Mouse (Mus musculus): ENCODE measurements around the gene Rab4a. TPM values are rescaled to one million over a fixed set of nuclear protein-coding genes. Genes with fewer than 3 reads are reported as not detected.

Gene Rab4a
- polyA plus RNA-seq (2012; rRNA removed): 67.2 and 71.0 TPM in 2 replicates

DNA sequence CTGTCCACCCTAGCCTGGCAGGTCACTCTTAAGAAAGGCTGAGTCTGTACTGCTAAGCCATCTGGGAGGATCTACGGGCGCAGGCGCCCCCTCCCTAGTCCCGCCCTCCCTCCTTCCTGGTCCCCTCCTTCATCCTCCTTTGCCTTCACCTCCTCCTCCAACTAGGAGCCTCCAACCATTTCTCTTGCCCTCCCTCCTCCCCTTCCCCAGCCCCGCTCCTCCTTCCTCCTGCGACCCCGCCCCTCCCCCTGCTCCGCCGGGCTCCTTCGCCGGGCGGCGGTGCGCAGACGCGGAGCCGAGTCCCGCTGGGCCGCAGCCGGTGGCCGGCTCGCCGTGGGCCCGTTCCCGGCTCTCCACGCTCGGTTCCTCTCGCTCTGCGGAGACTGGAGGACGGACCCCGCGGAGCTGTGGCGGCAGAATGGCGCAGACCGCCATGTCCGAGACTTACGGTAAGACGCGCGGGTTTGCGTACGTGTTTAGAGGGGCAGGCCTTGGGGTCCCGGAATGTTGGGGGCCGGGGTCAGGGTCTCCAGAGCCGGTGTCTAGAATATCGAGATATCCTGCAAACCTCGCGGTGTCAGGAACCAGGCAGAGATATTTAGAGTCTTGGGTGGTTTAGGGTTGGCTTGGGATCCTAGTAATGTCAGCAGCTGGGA lies at the start of gene Rab4a:
Rab4a (plus strand) TSS at position 268 of the 656 bp plus-strand sequence.
- under 1% methylated on average over 48 of the region's 48 CpGs for WGBS

DNA sequence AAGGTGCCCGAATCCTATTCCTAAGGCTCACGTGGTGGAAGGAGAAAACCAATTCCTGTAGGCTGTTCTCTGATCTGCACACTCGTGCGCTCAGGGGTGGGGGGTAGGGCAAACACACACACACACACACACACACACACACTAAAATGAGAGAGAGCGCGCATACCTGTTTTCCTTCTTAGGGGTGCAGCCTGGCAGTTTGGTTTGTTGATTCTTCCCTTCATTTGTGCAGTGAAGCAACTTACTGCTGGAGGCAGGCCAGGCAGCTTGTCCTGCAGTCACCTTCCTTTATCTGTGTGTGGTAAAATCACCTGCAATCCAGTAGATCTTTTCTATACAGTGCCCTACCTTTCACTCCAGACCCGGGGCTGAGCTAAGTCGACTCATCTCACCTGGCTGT lies 48.9 kb upstream of the Rab4a start:
- WGBS: 27% methylated on average over 8 of the region's 8 CpGs
- no peak for DNase-seq (ENCODE audit: low read depth, low spot score)

More for the DNA sequence above, at the start of gene Rab4a:
- DNase-seq (ENCODE audit: low read depth, low spot score): no peak

DNA sequence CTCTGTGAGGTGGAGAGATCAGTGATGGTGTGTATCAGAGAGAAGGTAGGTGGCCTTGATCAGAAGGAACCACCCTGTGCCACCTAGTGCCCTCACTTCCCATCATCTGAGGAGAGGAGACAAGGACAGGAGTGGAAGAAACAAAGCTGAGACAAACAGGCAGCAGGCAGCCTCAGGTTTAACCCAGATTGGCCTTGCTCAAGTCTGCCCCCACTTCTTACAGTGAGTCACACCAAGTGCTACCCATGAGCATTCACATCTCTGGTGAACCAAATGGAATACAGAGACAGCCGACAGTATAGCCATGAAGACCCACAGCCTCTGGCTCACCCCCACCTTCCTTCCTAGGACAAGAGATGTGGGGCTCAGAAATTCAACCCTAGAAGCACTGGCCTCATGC lies 46.9 kb upstream of the Rab4a start:
- 91% methylated on average over 1 of the region's 1 CpGs for whole genome bisulfite sequencing
- DNase-seq (ENCODE audit: low read depth, low spot score): no peak

DNA sequence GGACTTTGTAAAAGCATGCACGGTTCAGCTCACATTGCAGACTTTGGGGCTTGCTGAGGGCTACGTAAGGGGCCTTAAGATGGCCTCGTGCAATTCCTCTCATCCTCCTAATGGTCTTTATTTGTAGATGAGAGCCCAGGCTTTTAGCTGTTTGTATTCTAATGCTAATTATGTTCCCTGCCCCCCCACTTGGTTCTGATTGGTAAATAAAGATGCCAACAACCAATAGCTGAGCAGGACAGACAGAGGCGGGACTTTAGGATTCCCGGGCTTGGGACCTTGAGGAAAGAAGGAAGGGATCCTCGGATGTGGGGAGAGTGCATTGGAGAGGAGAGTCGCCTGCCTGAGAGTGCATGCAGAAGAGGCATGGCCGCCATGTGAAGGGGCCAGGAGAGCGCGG lies 45.9 kb upstream of the Rab4a start:
- DNase-seq (ENCODE audit: low read depth, low spot score): no peak
- WGBS: 63% methylated on average over 10 of the region's 10 CpGs

DNA sequence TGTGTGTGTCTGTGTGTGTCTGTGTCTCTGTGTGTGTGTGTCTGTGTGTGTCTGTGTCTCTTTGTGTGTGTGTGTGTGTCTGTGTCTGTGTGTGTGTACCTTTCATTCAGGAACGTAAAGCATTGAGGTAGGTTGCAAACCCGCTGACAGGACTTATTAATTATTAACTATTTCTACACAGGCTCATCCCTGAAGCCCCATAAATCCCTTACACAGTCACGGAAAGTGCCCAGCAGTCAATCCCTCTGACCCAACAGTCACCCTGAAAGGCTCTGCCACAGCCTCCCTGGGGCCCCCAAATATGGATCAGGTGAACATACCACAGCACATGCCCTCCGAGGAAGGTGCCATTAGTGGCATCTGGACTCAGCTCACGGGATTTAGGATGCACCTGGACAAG lies 45.2 kb upstream of the Rab4a start:
- DNase-seq (ENCODE audit: low read depth, low spot score): no peak

DNA sequence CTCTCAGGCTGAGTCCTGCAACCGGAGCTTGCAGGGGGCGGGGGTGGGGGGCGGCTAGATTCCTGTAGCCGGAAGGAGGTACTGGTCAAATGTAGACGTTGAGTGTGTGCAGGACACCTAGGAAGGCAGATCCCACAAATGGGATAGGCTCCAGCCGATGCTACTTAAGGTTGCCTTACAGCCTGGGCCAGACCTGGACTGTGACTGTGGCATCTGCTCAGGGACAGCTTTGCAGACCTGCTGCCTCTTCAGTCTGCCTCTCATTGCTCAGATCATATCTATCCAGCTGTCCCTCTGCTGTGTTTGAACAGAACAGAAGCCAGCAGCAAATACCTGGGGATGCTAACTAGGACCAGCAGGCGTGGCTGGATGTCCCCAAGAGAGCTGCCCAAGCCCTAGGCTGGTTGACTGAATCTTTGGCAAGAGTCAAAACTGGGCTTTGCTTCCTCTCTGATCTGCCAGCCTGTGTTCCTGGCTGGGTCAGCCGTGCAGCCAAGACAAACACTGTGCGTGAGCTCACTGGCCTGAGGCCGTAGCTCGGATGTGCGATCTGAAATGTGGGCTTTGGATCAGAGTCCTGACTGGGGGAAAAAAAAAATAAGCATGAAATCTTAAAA lies 44.4 kb upstream of the Rab4a start:
- 46% methylated on average over 12 of the region's 12 CpGs for WGBS

More for the DNA sequence above, 45.2 kb upstream of the Rab4a start:
- 38% methylated on average over 5 of the region's 5 CpGs for WGBS

DNA sequence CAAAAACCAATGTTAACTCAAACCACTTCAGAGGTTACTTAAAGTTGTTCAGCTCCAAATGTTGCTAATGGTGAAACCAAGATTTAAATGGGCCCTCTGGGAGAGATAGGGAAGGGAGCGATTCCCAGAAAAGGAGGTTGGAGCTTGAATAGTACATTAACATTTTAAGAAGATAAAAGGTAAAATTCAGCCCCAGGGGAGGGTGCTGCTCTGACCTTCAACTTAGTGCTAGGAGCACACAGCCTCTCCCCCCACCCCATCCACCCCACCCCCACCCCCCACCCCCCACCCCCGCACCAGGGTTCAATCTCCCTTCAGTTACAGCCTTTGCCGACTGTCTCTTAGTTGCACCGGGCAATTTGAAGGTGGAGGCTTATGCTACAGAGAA lies 43.9 kb upstream of the Rab4a start:
- WGBS: 58% methylated on average over 4 of the region's 4 CpGs
- DNase-seq (ENCODE audit: low read depth, low spot score): no peak

More for the DNA sequence above, 44.4 kb upstream of the Rab4a start:
- no peak for DNase-seq (ENCODE audit: low read depth, low spot score)

DNA sequence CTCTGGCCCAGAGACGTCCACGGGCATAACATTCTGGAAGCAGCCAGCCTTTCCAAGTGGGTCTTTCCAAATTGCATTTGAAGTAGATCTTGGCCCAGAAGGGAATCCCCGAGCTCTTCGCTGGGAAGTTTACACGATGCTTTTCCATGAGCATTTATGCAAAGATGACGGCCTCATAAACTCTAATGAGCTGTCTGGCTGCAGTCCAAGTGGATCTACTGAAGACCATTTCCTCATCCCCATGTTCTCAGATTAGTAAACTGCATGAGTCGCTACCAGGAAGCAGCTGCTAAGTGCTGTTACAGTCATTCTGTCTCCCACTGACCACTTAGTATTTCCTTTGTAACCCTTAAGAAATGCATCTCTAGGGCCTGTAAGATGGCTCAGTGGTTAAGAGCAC lies 42.4 kb upstream of the Rab4a start:
- DNase-seq (ENCODE audit: low read depth, low spot score): peak; percentile 78
- WGBS: 5% methylated on average over 7 of the region's 7 CpGs

DNA sequence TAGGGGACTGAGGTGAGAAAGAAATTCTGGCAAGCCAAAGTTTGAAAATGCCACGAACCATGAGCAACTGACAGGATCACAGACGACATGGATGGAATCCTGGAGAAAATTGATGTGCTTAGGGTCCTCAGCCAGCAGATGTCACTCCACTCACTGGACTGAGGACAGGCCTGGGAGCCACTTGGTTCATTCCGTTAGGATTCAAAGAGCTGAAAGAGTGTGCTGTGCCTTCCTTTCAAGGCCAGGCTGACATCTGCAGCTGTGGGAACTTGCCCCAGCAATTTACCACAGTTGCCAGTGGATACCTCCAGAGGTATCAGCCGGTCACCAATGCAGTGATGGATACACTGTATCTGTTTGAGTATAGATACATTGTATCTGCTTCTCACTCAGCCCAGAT lies 41.1 kb upstream of the Rab4a start:
- DNase-seq (ENCODE audit: low read depth, low spot score): no peak
- WGBS: 61% methylated on average over 4 of the region's 4 CpGs

DNA sequence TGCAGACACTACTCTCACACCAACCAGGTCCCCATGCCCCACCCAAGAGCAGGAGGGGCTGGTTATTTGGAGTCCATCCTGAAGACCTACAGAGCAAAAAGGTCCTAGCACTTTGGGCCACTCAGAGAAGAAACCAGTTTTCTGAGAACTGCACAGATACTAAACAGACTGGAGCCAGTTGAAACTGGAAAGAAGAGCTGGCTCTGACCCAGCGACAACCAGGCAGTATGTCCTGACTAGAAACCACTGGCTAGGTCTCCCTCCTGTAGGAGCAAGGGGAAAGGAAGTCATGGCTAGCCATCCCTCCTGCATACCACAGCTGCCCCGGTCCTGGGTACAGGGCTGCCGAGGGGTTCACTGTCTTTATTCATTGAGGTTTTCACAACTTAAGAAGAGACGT lies 39.3 kb upstream of the Rab4a start:
- WGBS: 86% methylated on average over 4 of the region's 4 CpGs
- no peak for DNase-seq (ENCODE audit: low read depth, low spot score)

DNA sequence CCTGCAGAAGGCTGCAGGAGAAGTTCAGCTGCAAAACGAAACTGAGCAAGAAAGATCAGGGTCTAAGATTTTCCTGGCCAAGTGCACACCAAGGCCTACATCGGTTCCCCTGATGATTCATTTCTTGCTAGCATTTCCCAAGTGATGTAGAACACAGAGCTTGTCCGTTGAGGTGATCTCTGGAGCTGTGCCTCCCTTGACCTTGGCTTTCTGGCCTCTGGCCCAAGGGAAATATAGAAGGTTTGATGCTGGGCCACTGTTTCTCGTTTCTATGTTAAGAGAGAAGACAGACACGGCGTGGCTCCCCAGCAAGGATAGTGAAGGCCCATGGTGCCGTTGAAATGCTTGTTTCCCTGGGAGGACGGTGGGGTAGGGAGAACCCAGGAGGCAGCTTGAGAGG lies 37.9 kb upstream of the Rab4a start:
- DNase-seq (ENCODE audit: low read depth, low spot score): no peak
- 85% methylated on average over 8 of the region's 8 CpGs for WGBS

DNA sequence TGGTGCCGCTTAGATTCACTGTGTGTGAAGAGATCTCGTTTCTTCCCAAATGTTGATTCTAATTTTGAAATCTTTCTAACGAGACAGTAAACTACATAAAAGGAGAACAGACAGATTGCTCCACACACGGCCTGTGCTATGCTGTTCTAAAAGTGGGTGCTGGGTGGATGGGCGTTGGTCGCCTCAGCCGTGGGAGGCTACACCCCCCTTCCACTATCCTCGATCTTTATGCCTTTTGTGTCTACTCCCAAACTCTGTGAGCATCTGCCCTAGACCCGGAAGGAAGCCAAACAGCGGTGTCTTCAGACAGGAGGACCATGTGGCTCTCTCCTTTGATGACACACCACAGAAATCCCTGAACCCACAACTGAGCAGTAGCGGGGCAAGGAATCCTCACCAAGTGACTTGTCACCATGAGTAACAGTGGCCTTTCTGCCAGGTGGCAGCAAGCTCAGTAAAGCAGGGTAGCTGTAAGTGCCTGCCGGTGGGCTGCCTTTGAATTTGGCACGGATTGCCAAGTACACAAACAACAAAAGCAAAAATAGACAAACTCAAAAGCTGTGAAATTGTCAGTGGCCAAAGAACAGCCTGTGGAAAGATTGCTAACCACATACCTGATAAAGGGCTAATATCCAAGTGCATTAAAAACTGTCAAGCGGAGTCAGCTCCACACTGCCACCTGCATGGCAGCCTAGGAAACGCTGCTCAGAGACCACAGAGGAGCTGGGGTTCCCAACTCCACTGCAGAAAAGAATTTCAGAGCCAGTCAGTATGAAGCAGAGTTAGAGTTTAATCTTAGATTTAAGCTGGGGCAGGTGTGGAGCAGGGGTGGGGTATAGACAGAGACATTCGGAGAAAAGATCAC lies 37.1 kb upstream of the Rab4a start:
- no peak for DNase-seq (ENCODE audit: low read depth, low spot score)
- 64% methylated on average over 16 of the region's 16 CpGs for WGBS

DNA sequence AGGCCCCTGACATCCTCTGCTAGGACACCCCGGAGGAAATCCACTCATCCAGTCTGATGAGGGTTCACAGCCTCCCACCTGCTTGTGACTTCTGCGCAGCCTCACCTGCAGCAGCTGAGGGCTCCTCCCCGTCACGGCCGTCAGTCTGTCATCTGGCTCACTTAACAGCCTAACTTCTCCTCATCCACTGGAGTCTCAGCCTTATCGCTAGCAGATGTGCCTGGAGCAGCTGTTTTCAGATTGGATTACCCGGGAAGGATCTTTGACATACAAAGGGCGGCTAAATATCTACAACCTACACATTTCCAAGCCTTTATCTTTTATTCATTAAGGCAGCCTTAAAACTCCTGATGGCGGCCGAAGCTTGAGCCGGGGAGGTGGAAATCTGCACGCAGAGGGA lies 32.3 kb upstream of the Rab4a start:
- 77% methylated on average over 12 of the region's 12 CpGs for WGBS
- no peak for DNase-seq (ENCODE audit: low read depth, low spot score)

DNA sequence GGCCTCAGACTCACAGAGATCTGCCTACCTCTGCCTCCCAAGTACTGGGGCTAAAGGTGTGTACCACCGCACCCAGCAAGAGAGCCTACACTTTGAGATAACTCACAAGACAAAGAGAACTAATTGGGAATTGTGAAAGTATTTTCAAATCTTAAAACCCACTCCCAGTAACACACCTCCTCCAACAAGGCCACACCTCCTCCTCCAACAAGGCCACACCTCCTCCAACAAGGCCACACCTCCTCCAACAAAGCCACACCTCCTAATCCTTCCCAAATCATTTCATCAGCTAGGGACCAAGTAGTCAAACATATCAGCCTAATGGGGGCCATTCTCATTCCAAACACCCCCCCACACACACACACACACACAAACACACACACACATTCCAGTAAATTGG lies 31.3 kb upstream of the Rab4a start:
- 100% methylated on average over 1 of the region's 1 CpGs for WGBS
- DNase-seq (ENCODE audit: low read depth, low spot score): no peak

DNA sequence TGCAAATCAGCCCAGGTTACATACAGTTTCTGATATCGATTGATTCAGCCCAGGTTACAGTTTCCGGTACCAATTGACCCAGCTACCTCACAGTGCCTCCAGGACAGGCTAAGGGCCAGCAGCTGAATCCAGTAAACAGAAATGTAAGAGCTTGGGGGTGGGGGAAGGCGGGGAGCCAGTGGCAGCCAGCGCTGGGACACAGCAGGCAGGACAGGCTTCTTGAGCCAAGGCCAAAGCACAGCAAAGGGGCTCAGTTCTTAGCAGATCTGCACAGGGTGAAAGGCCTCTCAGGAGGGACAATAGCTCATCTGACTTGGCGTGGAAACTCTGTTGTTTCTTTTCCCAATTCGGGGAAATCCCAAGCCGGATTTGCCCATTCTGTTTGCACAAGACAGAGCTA lies 28.5 kb upstream of the Rab4a start:
- no peak for DNase-seq (ENCODE audit: low read depth, low spot score)
- WGBS: 29% methylated on average over 7 of the region's 7 CpGs

DNA sequence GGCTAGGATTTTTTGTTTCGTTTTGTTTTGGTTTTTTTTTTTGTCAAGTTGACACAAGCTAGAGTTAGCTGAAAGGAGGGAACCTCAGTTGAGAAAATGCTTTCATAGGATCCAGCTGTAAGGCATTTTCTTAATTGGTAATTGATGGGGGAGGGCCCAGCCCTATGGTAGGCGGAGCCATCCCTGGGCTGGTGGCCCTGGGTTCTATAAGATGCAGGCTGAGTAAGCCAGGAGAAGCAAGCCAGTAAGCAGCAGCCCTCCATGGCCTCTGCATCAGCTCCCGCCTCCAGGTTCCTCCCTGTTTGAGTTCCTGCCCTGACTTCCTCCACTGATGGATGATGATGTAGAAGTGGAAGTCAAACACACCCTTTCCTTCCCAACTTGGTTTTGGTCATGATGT lies 25.3 kb upstream of the Rab4a start:
- no peak for DNase-seq (ENCODE audit: low read depth, low spot score)
- WGBS: 67% methylated on average over 3 of the region's 3 CpGs

DNA sequence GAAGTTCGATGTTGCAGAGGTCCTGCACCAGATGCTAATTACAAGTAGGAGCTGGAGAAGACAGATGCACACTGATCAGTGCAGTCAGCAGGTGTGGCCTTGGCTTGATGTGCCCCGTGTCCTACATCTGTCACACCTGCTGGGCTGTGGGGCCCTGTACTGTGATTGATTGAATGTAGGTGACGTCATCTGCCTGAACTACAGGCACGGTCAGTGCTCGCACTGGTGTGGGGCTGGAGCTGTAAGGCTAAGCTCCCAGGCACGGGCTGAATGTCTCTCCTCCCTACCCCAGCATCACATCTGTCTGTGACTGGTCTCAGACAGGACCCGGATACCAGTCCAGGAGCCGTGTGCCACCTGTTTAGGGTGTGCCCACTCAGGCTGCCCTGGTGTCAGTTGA lies 24.5 kb upstream of the Rab4a start:
- WGBS: 23% methylated on average over 8 of the region's 8 CpGs
- DNase-seq (ENCODE audit: low read depth, low spot score): no peak

DNA sequence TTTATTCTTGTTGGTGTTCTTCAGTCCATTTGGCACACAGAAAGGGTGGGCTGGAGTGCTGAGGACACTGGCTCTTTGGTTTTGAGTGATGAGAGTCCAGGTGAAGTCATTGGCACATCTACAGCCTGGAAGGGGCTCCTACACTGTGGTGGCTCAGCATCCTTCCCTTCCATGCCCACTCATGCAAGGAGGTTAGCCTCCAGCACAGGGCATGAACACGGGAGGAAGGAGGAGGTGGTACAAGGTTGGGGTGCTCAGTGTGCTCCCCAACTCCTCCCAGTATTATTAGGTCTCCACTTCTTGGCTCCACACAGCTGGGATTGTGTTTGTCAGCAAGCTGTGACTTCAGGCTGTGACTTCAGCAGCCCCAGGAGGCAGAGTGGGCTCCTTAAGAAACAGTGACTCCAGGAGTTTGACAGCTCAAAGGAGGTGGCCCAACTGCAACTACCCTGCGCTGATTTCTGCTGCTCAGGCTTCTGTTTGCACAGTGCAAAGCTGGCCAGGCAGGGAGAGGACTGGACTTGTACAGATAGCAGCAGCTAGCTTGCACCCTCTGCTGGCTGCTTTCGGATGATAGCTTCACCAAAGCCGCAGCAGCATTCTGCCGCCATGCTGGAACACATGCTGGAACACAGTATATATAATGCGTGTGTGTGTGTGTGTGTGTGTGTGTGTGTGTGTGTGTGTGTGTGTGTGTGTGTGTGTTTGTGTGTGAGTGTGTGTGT lies 22.1 kb upstream of the Rab4a start:
- 3% methylated on average over 6 of the region's 6 CpGs for WGBS
- no peak for DNase-seq (ENCODE audit: low read depth, low spot score)

DNA sequence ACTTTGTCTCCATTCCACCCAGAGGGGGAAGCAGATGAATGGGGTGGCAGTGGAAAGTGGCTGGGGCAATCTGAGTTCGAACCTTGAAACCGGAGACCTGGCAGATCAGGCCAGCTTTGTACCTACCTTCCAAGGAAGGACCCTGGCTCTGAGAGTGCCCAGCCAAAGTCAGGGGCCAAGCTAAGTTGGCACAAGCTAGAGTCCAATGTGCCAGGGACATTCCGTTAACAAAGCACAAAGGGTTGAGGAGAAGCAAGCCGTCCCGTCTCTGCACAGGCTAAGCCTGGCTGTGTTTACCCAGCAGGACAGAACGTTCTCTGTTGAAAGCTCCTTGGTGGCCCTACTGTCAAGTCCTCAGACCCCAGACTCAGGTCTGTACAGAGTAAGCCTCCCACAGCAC lies 19.6 kb upstream of the Rab4a start:
- DNase-seq (ENCODE audit: low read depth, low spot score): no peak
- WGBS: 55% methylated on average over 6 of the region's 6 CpGs

DNA sequence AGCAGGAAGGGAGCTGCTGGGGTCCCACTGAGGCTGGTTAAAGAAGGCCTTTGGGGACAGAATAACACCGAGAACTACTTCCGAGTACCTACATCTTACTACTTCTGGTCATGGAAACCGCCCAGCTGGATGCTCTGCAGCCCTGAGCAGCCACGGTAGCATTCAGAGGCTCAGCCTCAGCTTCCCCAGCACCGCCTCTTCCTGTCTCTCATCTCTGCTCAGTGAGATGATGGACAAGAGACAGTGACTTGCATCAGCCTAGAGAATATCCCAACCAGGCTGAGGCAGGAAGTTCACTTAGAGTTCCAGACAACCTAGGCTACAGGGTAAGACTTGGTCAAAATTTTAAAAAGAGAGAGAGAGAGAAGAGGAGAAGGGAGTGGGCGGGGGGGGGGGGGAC lies 19.1 kb upstream of the Rab4a start:
- DNase-seq (ENCODE audit: low read depth, low spot score): no peak
- 81% methylated on average over 6 of the region's 6 CpGs for WGBS
